Mouse (Mus musculus) heart, adult 2 months (tissue): ENCODE measurements at regions not wholly inside any gene's neighbourhood (a gene's known extent, or its start where the extent isn't known, plus 50 kb on each side); places are given as distances from the start of the nearest gene placed in this dataset.

Experiments
- CTCF ChIP-seq: fragments of 200-600 bp; IDR thresholded peaks from 2 replicates; pipeline ENCODE4 v1.8.1; 2022; ENCODE audit warnings: antibody characterized with exemption, mild to moderate bottlenecking, moderate library complexity
- POLR2A ChIP-seq: fragments of 200-500 bp; IDR thresholded peaks from 2 replicates; pipeline ENCODE4 v1.6.1; 2011; ENCODE audit warnings: mild to moderate bottlenecking, low read depth, low read length, control low read depth; ENCODE audit not compliant: insufficient read depth

DNA sequence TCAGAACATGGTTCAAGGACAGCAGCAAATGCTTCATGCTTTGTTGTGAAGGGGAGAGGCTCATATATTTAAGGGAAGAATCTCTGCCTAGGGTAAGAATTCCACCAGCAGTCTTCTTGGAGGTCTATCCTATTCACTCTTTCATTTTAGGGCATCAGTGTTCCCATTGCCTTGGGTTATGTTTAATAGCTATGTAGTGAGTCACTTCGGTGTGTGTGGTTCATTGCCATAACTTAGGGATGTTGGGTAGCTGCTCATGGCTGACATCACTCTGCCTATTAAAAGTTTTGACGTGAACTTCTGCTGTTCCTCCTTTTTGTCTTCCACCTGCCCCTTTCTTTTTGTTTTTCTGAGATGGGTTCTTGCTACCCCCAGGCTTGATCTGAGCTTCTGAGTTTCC is 192.9 kb downstream of the Osr1 start:
- no peak for TF ChIP-seq POLR2A
- TF ChIP-seq CTCF = no peak
